Mouse (Mus musculus) naive thymus-derived CD4-positive, alpha-beta T cell, adult 2 months (primary cell): ENCODE measurements around the gene Mfap1b.

Experiments used
- DNase-seq: peaks from one replicate; pipeline ENCODE4 v3.0.0-alpha.2; 2011; ENCODE audit warnings: low read depth

The Mfap1b gene

GRCm38 (mm10) chr2:121434854-121435253 lies 39.0 kb downstream of the Mfap1b start:
- DNase-seq = peak; percentile 79

- DNase-seq = no peak
Measured at GRCm38 (mm10) chr2:121425890-121426289, 48.0 kb downstream of the Mfap1b start.

DNA sequence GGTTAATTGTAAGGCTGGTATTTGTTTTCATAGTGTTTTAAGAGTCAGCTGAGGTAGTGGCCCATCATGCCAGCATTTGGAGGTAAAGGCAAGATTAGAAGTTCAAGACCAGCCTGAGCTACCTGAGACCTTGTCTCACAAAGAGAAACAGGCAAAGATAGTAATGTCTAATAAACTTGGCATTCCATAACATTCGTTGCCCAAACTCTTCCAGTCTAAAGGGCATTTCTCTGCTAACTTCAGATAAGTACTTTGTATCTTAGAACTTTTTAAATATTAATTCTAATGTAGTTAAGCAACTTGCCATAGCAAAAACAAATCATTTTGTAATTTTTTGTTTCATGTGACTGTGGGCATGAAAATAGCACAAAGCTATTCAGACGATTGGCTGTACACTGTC lies 50.7 kb downstream of the Mfap1b start:
- DNase-seq = no peak

DNA sequence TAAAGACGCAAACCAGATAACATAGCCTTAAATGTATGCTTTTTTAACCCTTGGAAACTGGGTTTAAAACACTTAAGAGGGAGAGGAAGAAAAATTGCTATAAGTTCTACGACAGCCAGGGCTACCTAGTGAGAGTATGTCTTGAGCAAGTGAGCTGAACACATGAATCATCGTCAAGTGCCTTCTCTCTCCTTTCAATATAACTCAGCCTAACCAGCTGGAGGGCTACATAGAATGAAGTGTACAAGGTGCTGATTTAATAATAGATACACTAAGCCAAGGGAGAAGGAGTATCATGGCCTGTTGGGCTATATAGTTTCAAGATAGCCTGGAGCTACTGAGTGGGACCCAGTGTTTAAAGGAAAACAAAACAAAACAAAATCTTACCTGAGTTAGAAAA lies 55.4 kb downstream of the Mfap1b start:
- no peak for DNase-seq

DNA sequence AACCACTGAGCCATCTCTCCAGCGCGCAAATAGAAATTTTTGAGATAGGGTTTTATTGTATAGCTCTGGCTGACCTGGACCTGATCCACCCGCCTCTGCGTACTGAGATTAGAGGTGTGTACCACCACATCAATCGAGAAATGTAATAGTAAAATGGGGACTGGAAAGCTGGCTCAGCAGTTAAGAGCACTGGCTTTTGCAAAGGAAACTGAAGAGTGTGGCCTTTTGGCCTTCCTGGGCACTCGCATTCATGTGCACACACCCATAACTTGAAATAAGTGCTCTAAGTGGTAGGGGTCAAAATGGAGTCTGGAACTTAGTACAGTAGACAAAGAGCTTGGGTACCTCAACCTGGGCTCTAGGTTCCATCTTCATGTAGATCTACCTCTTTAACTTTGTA lies 57.5 kb downstream of the Mfap1b start:
- DNase-seq = peak; percentile 39

DNA sequence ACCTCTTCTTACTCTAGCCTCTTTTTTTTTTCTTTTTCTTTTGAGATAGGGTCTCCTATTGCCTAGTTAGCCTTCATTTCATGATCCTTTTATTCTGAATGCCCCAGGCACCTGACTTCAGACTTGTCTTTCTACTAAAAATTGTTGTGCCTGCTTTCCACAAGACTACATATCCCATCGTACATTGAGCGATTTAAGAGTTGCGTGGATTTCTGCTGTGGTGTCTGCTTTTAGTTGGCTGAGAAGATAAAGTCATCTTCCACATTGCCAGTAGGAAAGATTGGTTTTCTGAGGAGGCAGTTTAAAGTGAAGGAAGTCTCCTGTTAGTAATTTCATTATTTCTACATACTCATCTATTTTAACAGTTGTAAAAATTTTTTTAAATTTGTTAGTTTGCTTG lies 58.3 kb downstream of the Mfap1b start:
- peak; percentile 6 for DNase-seq

DNA sequence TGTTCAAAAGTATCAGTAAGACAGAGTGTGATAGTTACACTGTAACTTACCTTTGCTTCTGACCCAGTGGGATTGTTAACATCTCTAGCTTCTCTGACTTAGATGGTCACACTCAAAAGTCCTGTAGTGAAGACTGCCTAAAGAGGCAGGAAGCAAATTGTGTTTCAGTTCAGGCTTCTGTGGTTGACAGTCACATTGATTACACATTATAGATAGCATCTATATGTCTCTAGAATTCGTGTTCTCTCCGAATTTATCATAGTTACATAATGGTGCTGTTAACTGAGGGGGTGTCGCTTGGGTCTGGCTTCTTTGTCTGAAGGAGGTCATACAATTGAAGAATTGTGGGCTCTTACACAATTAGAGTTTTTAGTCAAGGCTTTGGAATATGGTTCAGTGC lies 58.8 kb downstream of the Mfap1b start:
- DNase-seq = peak; percentile 30

GRCm38 (mm10) chr2:121414139-121414685 lies 59.7 kb downstream of the Mfap1b start:
- peak; percentile 70 for DNase-seq

- DNase-seq = peak; percentile 91
Measured at GRCm38 (mm10) chr2:121413387-121414042, 60.4 kb downstream of the Mfap1b start, which contains the start of the genes Pdia3 and Catsper2. Pdia3 (plus strand) TSS chr2:121413775. Catsper2 (minus strand) TSS chr2:121413792.

DNA sequence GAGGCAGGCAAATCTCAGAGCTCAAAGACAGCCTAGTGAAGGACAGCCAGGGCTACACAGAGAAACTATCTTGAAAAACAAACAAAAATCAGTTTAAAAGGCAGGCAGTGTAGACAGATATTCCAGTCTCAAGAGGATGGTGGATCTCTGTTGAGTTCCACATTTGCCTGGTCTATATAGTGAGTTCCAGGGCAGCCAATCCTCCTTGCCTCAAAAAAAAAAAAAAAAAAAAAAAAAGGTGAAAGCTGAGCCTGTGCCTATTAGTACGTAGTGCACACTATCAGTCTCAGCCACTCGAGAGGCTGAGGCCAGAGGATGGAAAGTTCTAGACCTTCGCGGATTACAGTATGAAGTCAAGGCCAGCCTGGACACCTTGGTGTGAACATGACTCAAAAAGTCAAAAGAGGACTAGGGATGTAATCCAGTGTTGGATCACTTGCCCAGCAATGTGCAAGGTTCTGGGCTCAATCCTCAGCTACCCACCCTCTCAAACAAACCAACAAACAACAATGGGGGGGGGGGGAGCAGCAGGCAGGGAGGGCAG lies 61.0 kb downstream of the Mfap1b start:
- DNase-seq = no peak
